Mouse (Mus musculus) hindbrain, embryonic 15.5 days (tissue): ENCODE results near the gene Rpl19. TPM values are rescaled to one million over a fixed set of nuclear protein-coding genes. Genes with fewer than 3 reads are reported as not detected.

Experiments
- ATAC-seq: fragments of 200-750 bp; cut with Nextera tagmentation; 2 replicates; pipeline ENCODE4 v1.8.0; 2017; ENCODE audit warnings: low read depth, moderate number of reproducible peaks, moderate TSS enrichment; ENCODE audit not compliant: low FRiP score
- H3K27ac ChIP-seq: fragments of 300-500 bp; sonication (generic); replicated peaks from 2 replicates; pipeline ENCODE4 v1.5.1; 2015; ENCODE audit warnings: mild to moderate bottlenecking, inconsistent platforms
- H3K27me3 ChIP-seq: fragments of 300-500 bp; sonication (generic); 2 replicates; pipeline ENCODE4 v1.6.1; 2015; ENCODE audit warnings: control low read depth, inconsistent platforms
- H3K36me3 ChIP-seq: fragments of 300-500 bp; sonication (generic); 2 replicates; pipeline ENCODE4 v1.6.1; 2015; ENCODE audit warnings: control low read depth, inconsistent platforms
- H3K4me1 ChIP-seq: fragments of 300-500 bp; sonication (generic); replicated peaks from 2 replicates; pipeline ENCODE4 v1.6.1; 2015; ENCODE audit warnings: control low read depth, inconsistent platforms
- H3K4me2 ChIP-seq: fragments of 300-500 bp; sonication (generic); 2 replicates; pipeline ENCODE4 v1.6.1; 2015; ENCODE audit warnings: moderate library complexity, mild to moderate bottlenecking, inconsistent platforms
- H3K4me3 ChIP-seq: fragments of 300-500 bp; sonication (generic); 2 replicates; pipeline ENCODE4 v1.5.1; 2015; ENCODE audit warnings: mild to moderate bottlenecking, inconsistent platforms
- H3K9ac ChIP-seq: fragments of 300-500 bp; sonication (generic); 2 replicates; pipeline ENCODE4 v1.6.1; 2015; ENCODE audit warnings: inconsistent platforms
- H3K9me3 ChIP-seq: fragments of 300-500 bp; sonication (generic); 2 replicates; pipeline ENCODE4 v1.6.1; 2016; ENCODE audit warnings: control low read depth, inconsistent platforms
- WGBS: fragments of 180-500 bp; shearing (Covaris S2); methylation state at CpG from one replicate; pipeline ENCODE4 v1.1.7; 2015; 5-methylcytosine and 5-hydroxymethylcytosine counted together
- polyA plus RNA-seq: library from polyadenylated mRNA; unstranded; fragments of >200 nt; fragmentation: Nextera tagmentation; extraction: Ambion mirVana; gene quantifications from 2 replicates; pipeline ENCODE4 v1.2.1, GENCODE M21; 2015

Gene Rpl19
- 632 and 657 TPM in 2 replicates for polyA plus RNA-seq

GRCm38 (mm10) chr11:98026570-98027296, at the start of gene Rpl19:
Rpl19 (plus strand) TSS chr11:98026710.
- Histone ChIP-seq H3K36me3 (peaks cover 34% of the 10 kb centered on the region), H3K27ac (peak within 1 kb of the TSS; percentile 87), H3K4me1 (peaks cover 30% of the 10 kb centered on the region), H3K4me2 (peak within 1 kb of the TSS; percentile 86), H3K9me3 (no peaks in the 10 kb centered on the region), H3K4me3 (peak within 1 kb of the TSS; percentile 87), H3K9ac (peak within 1 kb of the TSS; percentile 97), H3K27me3 (no peaks in the 10 kb centered on the region)
- ATAC-seq, result peak; percentile 69
- under 1% methylated on average over 61 of the region's 69 CpGs for WGBS

DNA sequence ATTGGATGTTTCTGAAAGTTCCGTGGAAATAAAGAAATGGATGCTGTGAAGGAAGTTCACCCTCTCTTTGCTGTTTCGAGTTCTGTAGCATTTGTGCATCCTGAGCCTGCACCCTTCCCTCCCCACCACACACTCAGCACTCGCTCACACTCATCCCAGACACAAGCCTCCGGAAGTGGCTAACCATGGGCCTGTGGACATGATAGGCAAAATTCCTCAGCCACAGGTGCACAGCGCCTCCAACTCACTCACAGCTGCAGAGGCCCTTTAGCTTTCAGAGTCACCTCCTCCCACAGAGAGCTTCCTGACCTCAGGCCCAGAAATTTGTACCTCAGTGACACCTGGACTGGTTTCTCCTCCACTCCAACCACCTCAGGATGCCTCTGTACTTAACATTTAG, 48.7 kb upstream of the Rpl19 start:
- Histone ChIP-seq H3K9me3 (no peaks in the 10 kb centered on the region), H3K36me3 (no peaks in the 10 kb centered on the region), H3K9ac (no peak overlapping the region), H3K4me3 (no peak overlapping the region), H3K27ac (no peak overlapping the region), H3K4me1 (no peaks in the 10 kb centered on the region), H3K27me3 (0 out of 2 replicates have a peak, but pooled peaks cover 4% of the 10 kb centered on the region), H3K4me2 (no peak overlapping the region)
- WGBS, result 81% methylated on average over 5 of the region's 5 CpGs
- no peak for ATAC-seq

DNA sequence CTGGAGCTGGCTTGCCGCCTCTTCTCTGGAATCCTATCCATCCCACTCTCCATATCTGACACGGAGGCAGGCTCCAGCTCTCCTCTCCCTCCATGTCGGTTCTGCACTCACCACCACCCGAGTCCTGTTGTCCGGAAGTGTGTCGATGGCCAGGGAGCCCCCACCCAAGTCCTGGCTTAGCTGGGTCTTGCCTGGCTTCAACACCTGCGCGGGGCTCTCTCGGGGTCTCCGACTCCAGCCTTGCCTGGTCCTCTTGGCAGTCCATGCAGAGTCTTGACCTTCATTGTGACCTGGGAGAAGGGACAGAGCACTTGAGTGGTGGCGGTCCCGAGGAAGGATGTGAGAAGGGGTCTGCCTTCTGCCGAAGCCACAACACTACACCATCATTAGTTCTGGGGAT, 48.1 kb upstream of the Rpl19 start:
- Histone ChIP-seq H3K36me3 (no peaks in the 10 kb centered on the region), H3K4me1 (no peaks in the 10 kb centered on the region), H3K27me3 (0 out of 2 replicates have a peak, but pooled peaks cover 4% of the 10 kb centered on the region), H3K4me3 (no peak overlapping the region), H3K9me3 (no peaks in the 10 kb centered on the region), H3K27ac (no peak overlapping the region), H3K9ac (no peak overlapping the region), H3K4me2 (no peak overlapping the region)
- 90% methylated on average over 13 of the region's 13 CpGs for WGBS
- ATAC-seq, result no peak

- no peaks in the 10 kb centered on the region for H3K36me3 ChIP-seq
- WGBS, result 67% methylated on average over 10 of the region's 10 CpGs
- H3K9ac ChIP-seq, result no peak overlapping the region
- no peak overlapping the region for H3K27ac ChIP-seq
- no peak for ATAC-seq
- peaks cover 13% of the 10 kb centered on the region for H3K27me3 ChIP-seq
- H3K4me3 ChIP-seq, result no peak overlapping the region
- H3K9me3 ChIP-seq, result no peaks in the 10 kb centered on the region
- no peak overlapping the region for H3K4me2 ChIP-seq
- H3K4me1 ChIP-seq, result no peaks in the 10 kb centered on the region
These were observed 46.5 kb upstream of the Rpl19 start for GRCm38 (mm10) chr11:97979824-97980495.

GRCm38 (mm10) chr11:97980531-97980966, 46.0 kb upstream of the Rpl19 start:
- H3K36me3 ChIP-seq, result no peaks in the 10 kb centered on the region
- H3K27me3 ChIP-seq, result peaks cover 19% of the 10 kb centered on the region
- H3K4me1 ChIP-seq, result no peaks in the 10 kb centered on the region
- no peak overlapping the region for H3K27ac ChIP-seq
- 39% methylated on average over 9 of the region's 9 CpGs for WGBS
- ATAC-seq, result peak; percentile 38; the same call in 1 of the 2 replicates
- no peak overlapping the region for H3K4me2 ChIP-seq
- H3K9ac ChIP-seq, result no peak overlapping the region
- H3K4me3 ChIP-seq, result no peak overlapping the region
- H3K9me3 ChIP-seq, result no peaks in the 10 kb centered on the region

DNA sequence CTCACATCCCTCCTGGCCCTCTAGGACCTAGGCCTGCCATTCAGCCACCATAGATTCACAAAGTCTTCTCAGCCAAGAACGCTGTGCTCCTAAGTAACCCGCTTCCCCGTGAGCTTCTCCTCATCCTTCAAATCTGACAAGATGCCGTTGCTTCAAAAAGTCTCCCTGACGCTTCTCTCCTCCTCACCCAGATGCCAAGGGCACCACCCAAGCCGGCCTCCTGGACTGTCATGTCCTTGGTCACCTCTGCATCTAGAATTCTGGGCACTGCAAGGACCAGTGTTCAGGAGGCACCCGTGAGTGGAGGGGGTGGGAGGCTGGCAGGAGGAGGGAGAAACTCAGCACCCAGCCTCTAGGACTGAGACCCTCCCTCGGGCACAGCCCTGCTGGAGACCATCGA, 43.8 kb upstream of the Rpl19 start:
- peaks cover 28% of the 10 kb centered on the region for H3K27me3 ChIP-seq
- 85% methylated on average over 9 of the region's 9 CpGs for WGBS
- H3K4me2 ChIP-seq, result no peak overlapping the region
- no peaks in the 10 kb centered on the region for H3K9me3 ChIP-seq
- no peak overlapping the region for H3K9ac ChIP-seq
- no peak overlapping the region for H3K4me3 ChIP-seq
- no peak overlapping the region for H3K27ac ChIP-seq
- no peak for ATAC-seq
- H3K4me1 ChIP-seq, result peaks cover 15% of the 10 kb centered on the region
- H3K36me3 ChIP-seq, result no peaks in the 10 kb centered on the region

DNA sequence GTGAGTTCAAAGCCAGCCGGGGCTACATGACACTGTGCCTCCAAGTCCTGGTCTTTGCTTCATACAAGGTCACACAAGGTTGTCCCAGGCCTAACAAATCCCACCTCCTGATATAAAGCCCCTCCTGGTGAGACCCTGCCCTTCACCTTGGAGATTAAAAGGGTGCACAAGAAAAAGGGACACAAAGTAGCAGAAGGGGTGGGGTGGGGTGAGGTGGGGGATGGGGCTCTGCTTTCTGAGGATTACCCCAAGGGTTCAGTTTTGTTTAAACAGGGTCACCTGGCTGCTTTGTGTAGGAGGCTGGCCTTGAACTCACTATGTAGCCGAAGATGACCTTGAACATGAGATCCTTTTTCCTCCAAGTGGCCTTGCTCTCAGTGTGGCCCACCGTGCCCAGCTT, 43.0 kb upstream of the Rpl19 start:
- WGBS, result 85% methylated on average over 3 of the region's 3 CpGs
- Histone ChIP-seq H3K4me3 (no peak overlapping the region), H3K4me1 (peaks cover 15% of the 10 kb centered on the region), H3K9me3 (no peaks in the 10 kb centered on the region), H3K27ac (no peak overlapping the region), H3K9ac (no peak overlapping the region), H3K27me3 (peaks cover 24% of the 10 kb centered on the region), H3K4me2 (no peak overlapping the region), H3K36me3 (no peaks in the 10 kb centered on the region)
- no peak for ATAC-seq

GRCm38 (mm10) chr11:97983983-97984382, 42.5 kb upstream of the Rpl19 start:
- H3K9me3 ChIP-seq, result no peaks in the 10 kb centered on the region
- H3K4me1 ChIP-seq, result peaks cover 15% of the 10 kb centered on the region
- no peak overlapping the region for H3K27ac ChIP-seq
- peaks cover 24% of the 10 kb centered on the region for H3K27me3 ChIP-seq
- H3K36me3 ChIP-seq, result no peaks in the 10 kb centered on the region
- 50% methylated on average over 1 of the region's 1 CpGs for WGBS
- H3K4me2 ChIP-seq, result no peak overlapping the region
- H3K9ac ChIP-seq, result no peak overlapping the region
- no peak overlapping the region for H3K4me3 ChIP-seq
- no peak for ATAC-seq

GRCm38 (mm10) chr11:97985727-97986677, 40.5 kb upstream of the Rpl19 start, which contains the start of gene Plxdc1:
Plxdc1 (minus strand) TSS chr11:97986444.
- H3K4me2 ChIP-seq, result peak within 1 kb of the TSS; percentile 87
- H3K4me3 ChIP-seq, result peak within 1 kb of the TSS; percentile 77
- H3K36me3 ChIP-seq, result no peaks in the 10 kb centered on the region
- ATAC-seq, result no peak
- peak within 1 kb of the TSS; percentile 82; the same call in 1 of the 2 replicates for H3K27ac ChIP-seq
- peak within 1 kb of the TSS; percentile 33 for H3K9ac ChIP-seq
- 2% methylated on average over 67 of the region's 74 CpGs for WGBS
- peaks cover 24% of the 10 kb centered on the region for H3K27me3 ChIP-seq
- H3K9me3 ChIP-seq, result no peaks in the 10 kb centered on the region
- peaks cover 30% of the 10 kb centered on the region for H3K4me1 ChIP-seq

- no peaks in the 10 kb centered on the region for H3K36me3 ChIP-seq
- H3K27ac ChIP-seq, result peak overlapping the region; percentile 82; the same call in 1 of the 2 replicates
- no peak for ATAC-seq
- H3K9ac ChIP-seq, result no peak overlapping the region
- no peaks in the 10 kb centered on the region for H3K9me3 ChIP-seq
- H3K27me3 ChIP-seq, result peaks cover 24% of the 10 kb centered on the region
- H3K4me3 ChIP-seq, result peak overlapping the region; percentile 77
- 40% methylated on average over 12 of the region's 17 CpGs for WGBS
- peak overlapping the region; percentile 87 for H3K4me2 ChIP-seq
- peaks cover 30% of the 10 kb centered on the region for H3K4me1 ChIP-seq
These were observed 39.6 kb upstream of the Rpl19 start for GRCm38 (mm10) chr11:97986738-97987465.
